Comparison of ENCODE assay signal across 10 mouse cellular contexts in the genomic region with DNA sequence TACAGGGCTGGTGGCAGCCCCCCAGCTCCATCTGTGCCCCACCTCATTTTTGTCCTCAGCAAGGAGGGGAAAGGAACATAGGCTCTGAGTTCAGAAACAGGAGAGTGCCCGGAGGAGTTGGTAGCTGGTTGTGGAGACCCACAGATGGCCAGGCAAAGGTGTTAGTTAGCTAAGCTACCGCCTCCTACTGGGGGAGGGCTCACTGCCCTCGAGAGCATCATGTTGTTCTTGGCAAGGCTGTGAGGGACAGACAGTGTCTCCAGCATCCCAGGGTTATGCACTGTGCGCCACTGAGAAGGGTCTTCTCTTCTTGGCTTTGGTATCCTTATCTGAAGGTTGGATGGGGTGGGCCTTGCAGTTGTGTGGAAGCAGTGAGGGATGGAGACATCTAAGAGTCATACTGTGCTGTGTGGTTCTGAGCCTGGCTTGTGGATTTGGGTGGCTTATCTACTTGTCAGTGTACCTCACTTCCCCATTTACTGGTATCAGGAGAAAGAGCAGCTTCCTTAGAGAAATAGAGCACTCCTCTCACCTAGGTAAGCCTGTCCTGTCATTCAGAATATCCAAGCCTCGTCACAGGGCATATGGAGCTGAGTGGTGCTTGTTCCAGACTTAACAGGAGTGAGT.
DNase-seq lines count a peak whose midpoint lies in the region; ATAC-seq and TF ChIP-seq lines count a peak whose summit lies in the region.
"Had no signal": no experiment of that assay in that cellular context is flagged by ENCODE, and none has a peak within 500 bp of the region (broad histone marks: within the 10 kb centered on the region; RNA-seq: fewer than 3 reads in every experiment).

No protein-coding gene starts in this region.

- H3K4me3 ChIP-seq in hindbrain, embryonic 11.5 days (ENCODE audit: low read depth, low read length) = no peak overlapping the region
- no peak overlapping the region for H3K4me3 ChIP-seq in hindbrain, embryonic 10.5 days
- H3K4me3 ChIP-seq in MEL (ENCODE audit: control insufficient read depth in 1 of 2, insufficient read depth in 1 of 2, low read depth in 2 of 2, low read length in 2 of 2) = no peak overlapping the region
- H3K4me3 ChIP-seq in intestine, embryonic 16.5 days (ENCODE audit: low read length) = no peak overlapping the region
- H3K4me3 ChIP-seq: forebrain, embryonic 12.5 days had no signal

- no peak for TF ChIP-seq POLR2A in MEL (IDR thresholded peaks at IDR 0.05; ENCODE audit: control insufficient read depth in 1 of 2, insufficient read depth in 1 of 2, low read depth in 1 of 2, low read length in 2 of 2, poor library complexity in 1 of 2)

- H3K27ac ChIP-seq in hindbrain, embryonic 11.5 days (ENCODE audit: low read depth, low read length) = no peak overlapping the region
- no peak overlapping the region for H3K27ac ChIP-seq in hindbrain, embryonic 10.5 days
- no peak overlapping the region for H3K27ac ChIP-seq in MEL (ENCODE audit: control insufficient read depth, low read depth, low read length)
- H3K27ac ChIP-seq in intestine, embryonic 16.5 days (ENCODE audit: low read length) = no peak overlapping the region
- H3K27ac ChIP-seq: forebrain, embryonic 12.5 days had no signal

- ATAC-seq in hindbrain, embryonic 11.5 days (ENCODE audit: low FRiP score) = no peak
- ATAC-seq in intestine, embryonic 16.5 days = no peak

- H3K79me2 ChIP-seq in MEL (ENCODE audit: control insufficient read depth, insufficient read depth, low read length, poor library complexity) = no peaks in the 10 kb centered on the region

- H3K36me3 ChIP-seq in hindbrain, embryonic 11.5 days (ENCODE audit: control insufficient read depth, insufficient read depth, low read length) = no peaks in the 10 kb centered on the region
- H3K36me3 ChIP-seq in hindbrain, embryonic 10.5 days = no peaks in the 10 kb centered on the region; the same call in 1 of the 2 replicates
- H3K36me3 ChIP-seq in MEL (ENCODE audit: control insufficient read depth in 1 of 2, insufficient read depth in 2 of 2, low read length in 2 of 2) = no peaks in the 10 kb centered on the region; a peak in 1 of 4 replicates
- peaks cover 4% of the 10 kb centered on the region; the same call in 1 of the 2 replicates for H3K36me3 ChIP-seq in intestine, embryonic 16.5 days (ENCODE audit: control insufficient read depth, insufficient read depth, low read length)

- TF ChIP-seq RAD21 in MEL (IDR thresholded peaks at IDR 0.05; ENCODE audit: low read depth, low read length) = no peak

- DNase-seq in hindbrain, embryonic 11.5 days (ENCODE audit: low spot score) = no peak
- DNase-seq in hindbrain, embryonic 10.5 days (ENCODE audit: low spot score) = no peak
- DNase-seq in MEL (ENCODE audit: low read depth, low spot score) = peak; percentile 76
- DNase-seq in cerebellum, adult 9-11 months = peak; percentile 95
- no peak for DNase-seq in natural killer cell, adult 2 months (ENCODE audit: low spot score in 2 of 2)
- DNase-seq in left cerebral cortex, adult 18-20 months (ENCODE audit: low spot score in 2 of 2) = no peak
- no peak for DNase-seq in right cerebral cortex, postnatal 36 days (ENCODE audit: low spot score in 2 of 2)
- DNase-seq: right cerebral cortex, adult 18-20 months had no signal

- no peak overlapping the region for H3K9ac ChIP-seq in hindbrain, embryonic 11.5 days (ENCODE audit: low read depth, low read length)
- H3K9ac ChIP-seq in MEL (ENCODE audit: control insufficient read depth, low read depth, low read length, poor library complexity, severe bottlenecking) = no peak overlapping the region
- H3K9ac ChIP-seq in intestine, embryonic 16.5 days (ENCODE audit: low read depth, low read length) = peak overlapping the region; percentile 84

- no peaks in the 10 kb centered on the region for H3K9me3 ChIP-seq in hindbrain, embryonic 11.5 days (ENCODE audit: control insufficient read depth, low read length)
- H3K9me3 ChIP-seq in hindbrain, embryonic 10.5 days = no peaks in the 10 kb centered on the region
- H3K9me3 ChIP-seq in MEL (replicated peaks; ENCODE audit: insufficient read depth, low read length) = no peaks in the 10 kb centered on the region
- no peaks in the 10 kb centered on the region for H3K9me3 ChIP-seq in intestine, embryonic 16.5 days (ENCODE audit: control insufficient read depth, low read length)
- H3K9me3 ChIP-seq: forebrain, embryonic 12.5 days had no signal

- TF ChIP-seq CTCF in MEL (IDR thresholded peaks at IDR 0.05 in 2 of 3, conservative IDR thresholded peaks at IDR 0.05 in 1 of 3; ENCODE audit: control insufficient read depth in 1 of 3, insufficient read depth in 1 of 3, low read depth in 2 of 3, low read length in 3 of 3, poor library complexity in 1 of 3, severe bottlenecking in 1 of 3) = peak in 2 of 3 experiments; percentile 15 to 27; a peak in 2 of 6 replicates

- TF ChIP-seq EP300 in MEL (IDR thresholded peaks at IDR 0.05; ENCODE audit: low read depth in 1 of 2, low read length in 2 of 2) = peak; percentile 53 to 82

- no peaks in the 10 kb centered on the region for H3K27me3 ChIP-seq in hindbrain, embryonic 11.5 days (ENCODE audit: control insufficient read depth, insufficient read depth, low read length)
- H3K27me3 ChIP-seq in hindbrain, embryonic 10.5 days (ENCODE audit: insufficient read depth, poor library complexity, severe bottlenecking) = no peaks in the 10 kb centered on the region
- 0 out of 4 replicates have a peak, but pooled peaks cover 0 to 2% of the 10 kb centered on the region in 2 experiments for H3K27me3 ChIP-seq in MEL (ENCODE audit: control insufficient read depth in 1 of 2, insufficient read depth in 2 of 2, low read length in 2 of 2)
- H3K27me3 ChIP-seq in intestine, embryonic 16.5 days (replicated peaks; ENCODE audit: control insufficient read depth, insufficient read depth, low read length) = no peaks in the 10 kb centered on the region
- H3K27me3 ChIP-seq: forebrain, embryonic 12.5 days had no signal

- peaks cover 24% of the 10 kb centered on the region for H3K4me1 ChIP-seq in hindbrain, embryonic 11.5 days (replicated peaks; ENCODE audit: control insufficient read depth, insufficient read depth, low read length)
- peaks cover 96% of the 10 kb centered on the region for H3K4me1 ChIP-seq in hindbrain, embryonic 10.5 days (replicated peaks)
- peaks cover 0 to 5% of the 10 kb centered on the region in 2 experiments; a peak in 1 of 4 replicates for H3K4me1 ChIP-seq in MEL (ENCODE audit: control insufficient read depth in 1 of 2, insufficient read depth in 2 of 2, low read length in 2 of 2)
- peaks cover 77% of the 10 kb centered on the region for H3K4me1 ChIP-seq in intestine, embryonic 16.5 days (ENCODE audit: control insufficient read depth, insufficient read depth, low read length)

- H3K4me2 ChIP-seq in hindbrain, embryonic 11.5 days (replicated peaks; ENCODE audit: low read depth, low read length) = peak overlapping the region; percentile 88; the same call in 1 of the 2 replicates
- peak overlapping the region; percentile 69 for H3K4me2 ChIP-seq in intestine, embryonic 16.5 days (ENCODE audit: low read depth, low read length)

- whole genome bisulfite sequencing in hindbrain, embryonic 11.5 days = 70% methylated on average over 5 of the region's 5 CpGs
- WGBS in hindbrain, embryonic 10.5 days = 67% methylated on average over 5 of the region's 5 CpGs
- WGBS in intestine, embryonic 16.5 days = 67% methylated on average over 5 of the region's 5 CpGs

TF ChIP-seq in MEL, 35 proteins besides CTCF, POLR2A, EP300 and RAD21:
- TF ChIP-seq RCOR1 (IDR thresholded peaks at IDR 0.05; ENCODE audit: low read depth, low read length) (peak; percentile 16; the same call in 1 of the 2 replicates), SMC3 (IDR thresholded peaks at IDR 0.05; ENCODE audit: low read depth, low read length) (peak; percentile 19; the same call in 1 of the 2 replicates), TAL1 (IDR thresholded peaks at IDR 0.05; ENCODE audit: low read length) (peak; percentile 25; the same call in 1 of the 2 replicates), POLR2AphosphoS2 (IDR thresholded peaks at IDR 0.05; ENCODE audit: low read length) (no peak), GATA1 (IDR thresholded peaks at IDR 0.05; ENCODE audit: low read depth, low read length) (peak; percentile 86), MXI1 (IDR thresholded peaks at IDR 0.05; ENCODE audit: low read depth, low read length) (no peak), GABPA (IDR thresholded peaks at IDR 0.05; ENCODE audit: low read depth, low read length) (no peak), NELFE (IDR thresholded peaks at IDR 0.05; ENCODE audit: low read depth, low read length) (no peak), MAFK (IDR thresholded peaks at IDR 0.05; ENCODE audit: borderline replicate concordance, low read depth, low read length) (no peak), CHD1 (IDR thresholded peaks at IDR 0.05; ENCODE audit: low read depth, low read length) (no peak), TBP (IDR thresholded peaks at IDR 0.05; ENCODE audit: low read depth, low read length) (no peak)
TF ChIP-seq in MEL: peak in this region for 4.

Comparison
In these comparisons a context has a peak if more than half of its experiments do, and no peak if none do; other contexts are left out.
1. DNase-seq: peak in MEL (single experiment) and cerebellum, adult 9-11 months (single experiment); none in hindbrain, embryonic 11.5 days (single experiment), hindbrain, embryonic 10.5 days (single experiment), natural killer cell, adult 2 months (0 of 2), left cerebral cortex, adult 18-20 months (0 of 2) and right cerebral cortex, postnatal 36 days (0 of 2).